14 mouse cellular contexts compared by ENCODE assay signal in genomic region chr6:12380717-12381116, GRCm38 (mm10).
"Had no signal": no experiment of that assay in that cellular context is flagged by ENCODE, and none has a peak within 500 bp of the region (broad histone marks: within the 10 kb centered on the region; RNA-seq: fewer than 3 reads in every experiment).

No protein-coding gene starts in this region.

- H3K36me3 ChIP-seq: limb, embryonic 12.5 days; limb, embryonic 15.5 days; midbrain, embryonic 12.5 days; midbrain, embryonic 15.5 days; neural tube, embryonic 12.5 days had no signal

- H3K9me3 ChIP-seq: limb, embryonic 12.5 days; limb, embryonic 15.5 days; midbrain, embryonic 12.5 days; midbrain, embryonic 15.5 days; neural tube, embryonic 12.5 days had no signal

- ATAC-seq: liver, postnatal 0 days; lung, postnatal 0 days had no signal

- H3K9ac ChIP-seq: limb, embryonic 12.5 days; limb, embryonic 15.5 days; liver, embryonic 14.5 days; liver, postnatal 0 days; lung, embryonic 14.5 days; midbrain, embryonic 12.5 days; midbrain, embryonic 15.5 days; neural tube, embryonic 12.5 days had no signal

- DNase-seq: liver, postnatal 0 days; thymus, adult 18-20 months; thymus, postnatal 36 days had no signal

- H3K4me1 ChIP-seq: limb, embryonic 12.5 days; limb, embryonic 15.5 days; midbrain, embryonic 12.5 days; midbrain, embryonic 15.5 days; neural tube, embryonic 12.5 days had no signal

- H3K4me2 ChIP-seq: limb, embryonic 12.5 days; limb, embryonic 15.5 days; liver, embryonic 11.5 days; lung, embryonic 14.5 days; midbrain, embryonic 12.5 days; midbrain, embryonic 15.5 days; neural tube, embryonic 12.5 days had no signal

- H3K27ac ChIP-seq: kidney, postnatal 0 days; limb, embryonic 12.5 days; limb, embryonic 15.5 days; liver, embryonic 14.5 days; macrophage; midbrain, embryonic 12.5 days; midbrain, embryonic 15.5 days; neural tube, embryonic 12.5 days had no signal

- H3K4me3 ChIP-seq: limb, embryonic 12.5 days; limb, embryonic 15.5 days; midbrain, embryonic 12.5 days; midbrain, embryonic 15.5 days; neural tube, embryonic 12.5 days had no signal

- H3K27me3 ChIP-seq: limb, embryonic 12.5 days; limb, embryonic 15.5 days; midbrain, embryonic 12.5 days; midbrain, embryonic 15.5 days; neural tube, embryonic 12.5 days had no signal
